Comparison of ENCODE assay signal across 23 mouse cellular contexts in genomic region chr1:165071831-165072491, GRCm38 (mm10).
DNase-seq lines count a peak whose midpoint lies in the region; ATAC-seq and TF ChIP-seq lines count a peak whose summit lies in the region.
"Had no signal": no experiment of that assay in that cellular context is flagged by ENCODE, and none has a peak within 500 bp of the region (broad histone marks: within the 10 kb centered on the region; RNA-seq: fewer than 3 reads in every experiment).

No protein-coding gene starts in this region.

- TF ChIP-seq POLR2A in cortical plate, adult 2 months (IDR thresholded peaks at IDR 0.05; ENCODE audit: extremely low read depth, insufficient read depth, low read length), result no peak

- H3K27ac ChIP-seq in cortical plate, adult 2 months (ENCODE audit: insufficient read depth, low read length), result peak overlapping the region; percentile 62
- H3K27ac ChIP-seq: embryonic facial prominence, embryonic 10.5 days; forebrain, embryonic 13.5 days; heart, adult 2 months; heart, embryonic 15.5 days; hindbrain, embryonic 13.5 days; hindbrain, postnatal 0 days had no signal

- TF ChIP-seq CTCF in cortical plate, adult 2 months (IDR thresholded peaks at IDR 0.05; ENCODE audit: extremely low read depth, insufficient read depth, low read length), result no peak

- no peak for DNase-seq in frontal cortex, postnatal 25 days (ENCODE audit: low spot score in 2 of 2)
- DNase-seq in layer of hippocampus, adult 18-20 months (ENCODE audit: low spot score in 2 of 2), result peak; percentile 32 to 69
- no peak for DNase-seq in layer of hippocampus, postnatal 14 days (ENCODE audit: low spot score in 2 of 2)
- peak; percentile 53 for DNase-seq in right cerebral cortex, adult 18-20 months
- no peak for DNase-seq in right cerebral cortex, postnatal 14 days
- no peak for DNase-seq in neural tube, embryonic 10.5 days (ENCODE audit: extremely low spot score, low spot score)
- DNase-seq: adrenal gland, postnatal 10 days; B cell, adult 2 months; cerebellum, adult 18-20 months; cerebellum, adult 9-11 months; cerebellum, postnatal 36 days; forebrain, postnatal 0 days; gastrocnemius, postnatal 36 days; heart, adult 2 months; heart, postnatal 14 days had no signal

- H3K4me1 ChIP-seq in cortical plate, adult 2 months (ENCODE audit: control insufficient read depth, insufficient read depth, low read length), result peaks cover 19% of the 10 kb centered on the region

- peak; percentile 60 for ATAC-seq in frontal cortex, adult (ENCODE audit: low TSS enrichment)
- ATAC-seq: CD4-positive, CD25-positive, alpha-beta regulatory T cell, adult 4 months; forebrain, embryonic 13.5 days; forebrain, postnatal 0 days; hindbrain, postnatal 0 days had no signal

- H3K4me3 ChIP-seq in cortical plate, adult 2 months (ENCODE audit: insufficient read depth, low read length), result no peak overlapping the region
- H3K4me3 ChIP-seq: embryonic facial prominence, embryonic 10.5 days; forebrain, embryonic 13.5 days; heart, adult 2 months; heart, embryonic 15.5 days; hindbrain, embryonic 13.5 days had no signal

Comparison
In these comparisons a context has a peak if more than half of its experiments do, and no peak if none do; other contexts are left out.
1. DNase-seq: peak in layer of hippocampus, adult 18-20 months (2 of 2) and right cerebral cortex, adult 18-20 months (single experiment); none in frontal cortex, postnatal 25 days (0 of 2), layer of hippocampus, postnatal 14 days (0 of 2), right cerebral cortex, postnatal 14 days (single experiment) and neural tube, embryonic 10.5 days (single experiment).